Mouse (Mus musculus) right cerebral cortex, postnatal 25 days (tissue): ENCODE results near the gene Wdr83os.
"Not testable (repeated sequence)": the region's sequence is repeated elsewhere in the genome, so short reads cannot be mapped to it uniquely, and the experiment has no call there.

Experiments used
- DNase-seq: peaks from one replicate; pipeline ENCODE4 v3.0.0; 2022

The Wdr83os gene

DNA sequence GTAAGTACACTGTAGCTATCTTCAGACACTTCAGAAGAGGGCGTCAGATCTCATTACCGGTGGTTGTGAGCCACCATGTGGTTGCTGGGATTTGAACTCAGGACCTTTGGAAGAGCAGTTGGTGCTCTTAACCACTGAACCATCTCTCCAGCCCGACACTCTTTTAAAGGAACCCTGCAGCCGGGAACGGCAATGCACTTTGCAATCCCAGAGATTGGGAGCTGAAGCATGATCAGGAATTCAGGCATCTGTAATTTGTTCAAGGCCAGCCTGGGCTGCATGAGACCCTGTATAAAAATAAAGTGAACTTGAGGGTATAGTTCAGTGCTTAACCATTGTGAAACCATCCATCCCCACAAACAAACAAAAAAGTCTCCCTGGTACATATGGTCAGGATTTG is 39.7 kb downstream of the Wdr83os start:
- not testable (repeated sequence) for DNase-seq

DNA sequence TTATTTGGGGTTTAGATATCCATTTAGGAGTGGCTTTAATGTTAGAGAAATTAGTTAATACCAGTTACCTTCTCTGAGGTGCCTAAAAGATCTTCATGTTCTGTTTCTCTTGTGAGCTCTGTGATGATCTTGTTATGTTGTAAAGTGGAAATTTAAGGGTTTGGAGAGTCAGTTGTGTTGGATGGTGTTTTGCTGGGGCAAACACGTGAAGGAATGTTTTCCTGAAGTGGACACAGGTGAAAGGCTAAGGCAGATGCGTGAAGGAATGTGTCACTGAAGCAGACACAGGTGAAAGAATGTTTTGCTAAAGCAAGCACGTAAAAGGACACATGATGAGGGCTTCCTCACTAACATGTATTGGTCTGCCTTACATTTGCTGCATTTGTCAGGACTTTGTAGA is 42.5 kb downstream of the Wdr83os start, which contains the start of gene Zfp791:
Zfp791 (minus strand) TSS at position 101 of the 400 bp plus-strand sequence.
- DNase-seq: no peak

DNA sequence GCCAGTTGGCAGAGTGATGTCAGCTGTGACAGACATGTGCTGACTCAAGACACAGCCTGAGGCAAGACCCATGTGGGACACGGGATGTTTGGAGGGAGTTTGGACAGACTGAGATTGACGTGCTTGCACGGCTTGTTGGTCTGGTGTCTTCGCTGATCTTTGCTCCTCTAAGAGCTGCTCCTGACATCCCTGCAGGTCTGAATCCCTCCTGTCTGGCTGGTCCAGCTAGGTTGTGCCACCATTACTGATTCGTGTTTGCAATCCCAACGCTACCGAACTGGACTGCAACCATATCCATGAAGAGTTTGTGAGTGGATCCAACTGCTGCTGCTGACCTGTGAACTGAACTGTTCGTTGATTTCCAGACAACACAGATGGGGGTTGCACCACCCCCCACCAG is 43.2 kb downstream of the Wdr83os start:
- DNase-seq: no peak
